Mouse (Mus musculus): Measurements from ENCODE around the gene Igsf11. TPM values are rescaled to one million over a fixed set of nuclear protein-coding genes. Genes with fewer than 3 reads are reported as not detected.

The Igsf11 gene
- polyA plus RNA-seq, 1 experiment: 0.47 TPM

DNA sequence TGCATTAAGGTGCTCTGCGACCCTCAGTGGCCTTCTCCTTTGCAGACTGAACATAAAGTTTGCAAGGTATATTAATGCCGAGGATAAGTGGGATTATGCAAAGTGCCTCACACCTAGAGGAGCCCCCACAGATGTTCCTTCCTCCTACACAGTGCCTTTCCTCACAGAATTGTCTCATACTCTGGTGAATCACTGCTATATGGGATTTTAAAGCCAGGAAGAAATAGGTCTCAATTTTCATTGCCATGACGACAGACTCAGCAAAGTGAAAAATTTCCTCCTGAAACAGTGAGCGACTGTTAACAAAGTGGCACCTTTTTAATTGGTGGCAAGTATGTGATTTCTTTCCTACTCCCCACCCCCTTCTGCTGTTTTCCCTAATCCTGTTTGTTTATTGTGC lies 18.0 kb upstream of the Igsf11 start:
- Histone ChIP-seq H3K27me3 (ENCODE audit: control insufficient read depth, insufficient read depth, insufficient read length) (no peaks in the 10 kb centered on the region), H3K4me3 (no peak overlapping the region), H3K36me3 (ENCODE audit: control insufficient read depth, insufficient read depth) (no peaks in the 10 kb centered on the region), H3K4me2 (ENCODE audit: low read depth) (no peak overlapping the region), H3ac (ENCODE audit: control insufficient read depth, insufficient read length) (no peak overlapping the region), H3K79me2 (ENCODE audit: control insufficient read depth, insufficient read depth) (no peaks in the 10 kb centered on the region)
- TF ChIP-seq TCF3 (IDR thresholded peaks at IDR 0.05; ENCODE audit: insufficient read length, low read depth) (no peak), POLR2A (IDR thresholded peaks at IDR 0.05; ENCODE audit: insufficient read length, low read depth) (no peak), USF1 (IDR thresholded peaks at IDR 0.05; ENCODE audit: low read depth) (no peak), MAX (IDR thresholded peaks at IDR 0.05; ENCODE audit: low read depth) (no peak), CEBPB (IDR thresholded peaks at IDR 0.05; ENCODE audit: insufficient read depth, poor library complexity, severe bottlenecking) (no peak), MYOG (IDR thresholded peaks at IDR 0.05; ENCODE audit: control insufficient read depth in 1 of 3, insufficient read depth in 1 of 3, insufficient read length in 2 of 3, low read depth in 2 of 3) (no peak), REST (IDR thresholded peaks at IDR 0.05; ENCODE audit: insufficient read depth, insufficient read length) (no peak), POLR2AphosphoS2 (IDR thresholded peaks at IDR 0.05; ENCODE audit: insufficient read length, low read depth) (no peak), MYOD1 (IDR thresholded peaks at IDR 0.05; ENCODE audit: control insufficient read depth in 1 of 3, insufficient read length in 2 of 3, low read depth in 2 of 3) (no peak), TCF12 (IDR thresholded peaks at IDR 0.05; ENCODE audit: insufficient read depth, poor library complexity, severe bottlenecking) (no peak), SRF (IDR thresholded peaks at IDR 0.05; ENCODE audit: control insufficient read depth, insufficient read length, low read depth) (no peak), E2F4 (IDR thresholded peaks at IDR 0.05; ENCODE audit: insufficient read depth) (no peak)

DNA sequence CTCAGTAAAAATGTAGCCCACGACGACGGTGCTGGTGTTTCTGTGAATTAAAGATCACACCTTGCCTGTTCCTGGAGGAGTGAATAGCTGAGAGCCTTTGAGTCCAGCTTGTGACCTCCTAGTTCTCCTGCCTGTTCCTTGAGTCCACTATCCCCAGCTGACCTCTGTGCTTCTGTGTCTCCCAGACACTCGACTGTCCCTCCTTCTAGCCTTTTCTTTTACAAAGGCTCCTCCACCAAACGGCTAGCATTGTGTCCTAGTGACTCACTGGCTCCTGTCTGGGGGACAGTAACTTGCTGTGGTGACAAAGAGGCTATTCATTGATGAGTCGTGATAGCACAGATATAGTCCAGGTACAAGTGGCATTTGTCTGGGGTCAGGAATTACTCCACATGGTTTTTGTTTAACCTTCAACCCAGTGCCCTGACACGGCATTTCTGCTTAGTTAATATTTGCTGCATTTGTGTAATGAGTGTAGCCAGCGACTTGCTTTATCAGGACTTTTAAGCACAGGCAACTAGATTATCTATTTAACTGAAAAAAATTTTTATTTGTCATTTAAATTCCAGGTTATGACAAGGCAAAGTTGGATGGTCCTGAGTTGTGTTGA lies 6.5 kb downstream of the Igsf11 start:
- H3K27me3 ChIP-seq (ENCODE audit: control insufficient read depth, insufficient read depth, insufficient read length): no peaks in the 10 kb centered on the region
- H3K79me2 ChIP-seq (ENCODE audit: control insufficient read depth, insufficient read depth): no peaks in the 10 kb centered on the region
- no peak overlapping the region for H3K4me2 ChIP-seq (ENCODE audit: low read depth)
- H3K4me3 ChIP-seq: no peak overlapping the region
- H3K36me3 ChIP-seq (ENCODE audit: control insufficient read depth, insufficient read depth): no peaks in the 10 kb centered on the region
- no peak for TF ChIP-seq MYOG (IDR thresholded peaks at IDR 0.05; ENCODE audit: control insufficient read depth in 1 of 3, insufficient read depth in 1 of 3, insufficient read length in 2 of 3, low read depth in 2 of 3)
- no peak for TF ChIP-seq MYOD1 (IDR thresholded peaks at IDR 0.05; ENCODE audit: control insufficient read depth in 1 of 3, insufficient read length in 2 of 3, low read depth in 2 of 3)
- H3ac ChIP-seq (ENCODE audit: control insufficient read depth, insufficient read length): no peak overlapping the region

GRCm38 (mm10) chr16:38900024-38900423 lies 7.6 kb downstream of the Igsf11 start:
- Histone ChIP-seq H3K27me3 (ENCODE audit: control insufficient read depth, insufficient read depth, insufficient read length) (no peaks in the 10 kb centered on the region), H3K4me3 (no peak overlapping the region), H3K4me2 (ENCODE audit: low read depth) (no peak overlapping the region), H3ac (ENCODE audit: control insufficient read depth, insufficient read length) (no peak overlapping the region), H3K36me3 (ENCODE audit: control insufficient read depth, insufficient read depth) (no peaks in the 10 kb centered on the region), H3K79me2 (ENCODE audit: control insufficient read depth, insufficient read depth) (no peaks in the 10 kb centered on the region)
- no peak for TF ChIP-seq POLR2A (IDR thresholded peaks at IDR 0.05; ENCODE audit: insufficient read length, low read depth)
- no peak for TF ChIP-seq MAX (IDR thresholded peaks at IDR 0.05; ENCODE audit: low read depth)
- no peak for TF ChIP-seq USF1 (IDR thresholded peaks at IDR 0.05; ENCODE audit: low read depth)
- no peak for TF ChIP-seq MYOD1 (IDR thresholded peaks at IDR 0.05; ENCODE audit: control insufficient read depth in 1 of 3, insufficient read length in 2 of 3, low read depth in 2 of 3)
- no peak for TF ChIP-seq POLR2AphosphoS2 (IDR thresholded peaks at IDR 0.05; ENCODE audit: insufficient read length, low read depth)
- no peak for TF ChIP-seq MYOG (IDR thresholded peaks at IDR 0.05; ENCODE audit: control insufficient read depth in 1 of 3, insufficient read depth in 1 of 3, insufficient read length in 2 of 3, low read depth in 2 of 3)
- TF ChIP-seq REST (IDR thresholded peaks at IDR 0.05; ENCODE audit: insufficient read depth, insufficient read length): no peak
- no peak for TF ChIP-seq TCF3 (IDR thresholded peaks at IDR 0.05; ENCODE audit: insufficient read length, low read depth)
- no peak for TF ChIP-seq E2F4 (IDR thresholded peaks at IDR 0.05; ENCODE audit: insufficient read depth)
- no peak for TF ChIP-seq TCF12 (IDR thresholded peaks at IDR 0.05; ENCODE audit: insufficient read depth, poor library complexity, severe bottlenecking)
- TF ChIP-seq SRF (IDR thresholded peaks at IDR 0.05; ENCODE audit: control insufficient read depth, insufficient read length, low read depth): no peak
- TF ChIP-seq CEBPB (IDR thresholded peaks at IDR 0.05; ENCODE audit: insufficient read depth, poor library complexity, severe bottlenecking): no peak

DNA sequence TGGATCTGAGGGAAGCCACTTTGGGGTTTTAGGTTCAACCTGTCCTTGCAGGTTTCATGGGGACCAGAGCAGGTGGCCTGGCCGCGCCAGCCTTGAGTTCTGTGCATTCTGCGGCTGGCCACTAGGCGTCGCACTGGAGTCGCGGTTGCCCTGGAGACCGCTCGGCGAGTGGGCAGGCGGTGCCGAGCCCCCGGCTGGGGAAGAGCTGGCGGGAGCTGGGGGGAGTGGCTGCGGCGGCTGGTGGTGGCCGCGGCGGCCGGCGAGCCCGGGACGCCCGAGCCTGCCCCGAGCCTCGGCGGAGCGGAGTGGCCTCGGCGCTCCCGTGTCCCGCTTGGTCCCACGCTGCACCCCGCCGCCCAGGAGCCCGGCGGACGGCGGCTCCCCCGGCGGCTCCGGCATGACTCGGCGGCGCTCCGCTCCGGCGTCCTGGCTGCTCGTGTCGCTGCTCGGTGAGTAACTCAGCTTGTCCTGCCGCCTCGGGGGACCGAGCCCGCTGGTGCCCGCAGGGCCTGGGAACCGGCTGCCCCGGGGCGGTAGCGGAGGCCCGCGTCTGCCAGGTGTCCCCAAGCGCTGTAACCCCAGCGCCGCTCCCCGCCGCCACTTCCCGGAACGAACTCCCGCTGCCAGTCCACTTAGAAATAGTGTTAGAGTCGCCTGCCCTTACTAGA lies 9.8 kb downstream of the Igsf11 start:
- peak overlapping the region; percentile 23 for H3ac ChIP-seq (ENCODE audit: control insufficient read depth, insufficient read length)
- H3K79me2 ChIP-seq (ENCODE audit: control insufficient read depth, insufficient read depth): no peaks in the 10 kb centered on the region
- H3K4me3 ChIP-seq: peak overlapping the region; percentile 5
- no peak for TF ChIP-seq POLR2AphosphoS2 (IDR thresholded peaks at IDR 0.05; ENCODE audit: insufficient read length, low read depth)
- TF ChIP-seq MYOG (IDR thresholded peaks at IDR 0.05; ENCODE audit: control insufficient read depth in 1 of 3, insufficient read depth in 1 of 3, insufficient read length in 2 of 3, low read depth in 2 of 3): peak in 1 of 3 experiments; percentile 18
- no peak for TF ChIP-seq USF1 (IDR thresholded peaks at IDR 0.05; ENCODE audit: low read depth)
- peak in 2 of 3 experiments; percentile 7 to 14 for TF ChIP-seq MYOD1 (IDR thresholded peaks at IDR 0.05; ENCODE audit: control insufficient read depth in 1 of 3, insufficient read length in 2 of 3, low read depth in 2 of 3)
- peak overlapping the region; percentile 79 for H3K4me2 ChIP-seq (ENCODE audit: low read depth)
- H3K36me3 ChIP-seq (ENCODE audit: control insufficient read depth, insufficient read depth): no peaks in the 10 kb centered on the region
- no peaks in the 10 kb centered on the region for H3K27me3 ChIP-seq (ENCODE audit: control insufficient read depth, insufficient read depth, insufficient read length)

DNA sequence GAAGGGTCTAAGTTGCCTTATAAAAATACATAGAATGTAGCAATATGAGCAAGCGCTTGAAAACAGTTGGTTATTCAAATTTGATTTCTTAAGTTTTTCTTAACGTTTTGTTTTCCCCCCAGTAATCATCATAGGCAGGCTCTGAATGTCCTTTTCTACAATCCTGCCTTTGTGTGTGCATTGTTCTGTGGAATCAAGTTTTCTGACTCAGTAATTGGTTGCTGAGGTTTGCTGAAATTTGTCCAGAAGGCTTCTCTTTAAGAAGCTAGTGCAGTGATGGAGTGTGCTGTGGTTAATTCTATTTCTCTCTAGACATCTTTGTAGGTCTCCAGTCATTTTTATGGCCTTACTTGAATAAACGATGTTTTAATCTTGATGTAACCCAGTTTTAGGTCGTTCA lies 10.5 kb downstream of the Igsf11 start:
- no peak for TF ChIP-seq MYOG (IDR thresholded peaks at IDR 0.05; ENCODE audit: control insufficient read depth in 1 of 3, insufficient read depth in 1 of 3, insufficient read length in 2 of 3, low read depth in 2 of 3)
- no peak for TF ChIP-seq POLR2A (IDR thresholded peaks at IDR 0.05; ENCODE audit: insufficient read length, low read depth)
- TF ChIP-seq POLR2AphosphoS2 (IDR thresholded peaks at IDR 0.05; ENCODE audit: insufficient read length, low read depth): no peak
- no peak for TF ChIP-seq E2F4 (IDR thresholded peaks at IDR 0.05; ENCODE audit: insufficient read depth)
- TF ChIP-seq TCF12 (IDR thresholded peaks at IDR 0.05; ENCODE audit: insufficient read depth, poor library complexity, severe bottlenecking): no peak
- TF ChIP-seq TCF3 (IDR thresholded peaks at IDR 0.05; ENCODE audit: insufficient read length, low read depth): no peak
- TF ChIP-seq CEBPB (IDR thresholded peaks at IDR 0.05; ENCODE audit: insufficient read depth, poor library complexity, severe bottlenecking): no peak
- TF ChIP-seq MYOD1 (IDR thresholded peaks at IDR 0.05; ENCODE audit: control insufficient read depth in 1 of 3, insufficient read length in 2 of 3, low read depth in 2 of 3): no peak
- TF ChIP-seq USF1 (IDR thresholded peaks at IDR 0.05; ENCODE audit: low read depth): no peak
- TF ChIP-seq SRF (IDR thresholded peaks at IDR 0.05; ENCODE audit: control insufficient read depth, insufficient read length, low read depth): no peak
- no peak for TF ChIP-seq REST (IDR thresholded peaks at IDR 0.05; ENCODE audit: insufficient read depth, insufficient read length)
- TF ChIP-seq MAX (IDR thresholded peaks at IDR 0.05; ENCODE audit: low read depth): no peak
- Histone ChIP-seq H3K4me3 (peak overlapping the region; percentile 5), H3K79me2 (ENCODE audit: control insufficient read depth, insufficient read depth) (no peaks in the 10 kb centered on the region), H3K36me3 (ENCODE audit: control insufficient read depth, insufficient read depth) (no peaks in the 10 kb centered on the region), H3K27me3 (ENCODE audit: control insufficient read depth, insufficient read depth, insufficient read length) (no peaks in the 10 kb centered on the region), H3K4me2 (ENCODE audit: low read depth) (peak overlapping the region; percentile 79), H3ac (ENCODE audit: control insufficient read depth, insufficient read length) (peak overlapping the region; percentile 23)
